Mouse (Mus musculus) ES-E14 (cell line): ENCODE results near the gene Rnf167. TPM values are rescaled to one million over a fixed set of nuclear protein-coding genes. Genes with fewer than 3 reads are reported as not detected.
A peak's percentile ranks its signal among the peaks of the same experiment; 100 is the strongest.

ENCODE experiments used
- DNase-seq: peaks from one replicate; pipeline ENCODE4 v3.0.0-alpha.2; 2013; ENCODE audit warnings: low read depth, low spot score
- H3K27ac ChIP-seq: 2 replicates; pipeline ENCODE4 v1.5.1; 2012; ENCODE audit warnings: low read depth, mild to moderate bottlenecking, low read length, moderate library complexity, mixed read lengths; ENCODE audit not compliant: poor library complexity, insufficient read depth, severe bottlenecking
- H3K36me3 ChIP-seq: 2 replicates; pipeline ENCODE4 v1.6.1; 2012; ENCODE audit warnings: mild to moderate bottlenecking, low read length, moderate library complexity, mixed read lengths; ENCODE audit not compliant: control insufficient read depth, poor library complexity, insufficient read depth, severe bottlenecking
- H3K4me1 ChIP-seq, 2 experiments: fragments of 150-350 bp in 1 of 2; sonication (generic) in 1 of 2; 2 replicates each; pipeline ENCODE4 v1.6.1; 2012; ENCODE audit warnings: low read length in 2 of 2, mild to moderate bottlenecking in 1 of 2, mixed read lengths in 1 of 2; ENCODE audit not compliant: control insufficient read depth in 2 of 2, insufficient read depth in 2 of 2, poor library complexity in 1 of 2
- H3K4me3 ChIP-seq, 2 experiments: fragments of 150-350 bp in 1 of 2; sonication (generic) in 1 of 2; 2 replicates each; pipeline ENCODE4 v1.5.1; 2012; ENCODE audit warnings: low read length in 2 of 2, low read depth in 1 of 2, mild to moderate bottlenecking in 1 of 2, mixed read lengths in 1 of 2; ENCODE audit not compliant: insufficient read depth in 1 of 2, poor library complexity in 1 of 2, severe bottlenecking in 1 of 2
- H3K9ac ChIP-seq: 2 replicates; pipeline ENCODE4 v1.6.1; 2012; ENCODE audit warnings: low read depth, mild to moderate bottlenecking, low read length, mixed read lengths; ENCODE audit not compliant: poor library complexity, insufficient read depth, severe bottlenecking
- H3K9me3 ChIP-seq: fragments of 150-350 bp; sonication (generic); 2 replicates; pipeline ENCODE4 v1.6.1; 2012; ENCODE audit warnings: low read depth, mild to moderate bottlenecking, low read length; ENCODE audit not compliant: control insufficient read depth, insufficient read depth
- CHD2 ChIP-seq: IDR thresholded peaks from 2 replicates; pipeline ENCODE4 v1.6.1; 2014; ENCODE audit warnings: mild to moderate bottlenecking, low read depth, low read length, inconsistent platforms
- HCFC1 ChIP-seq: IDR thresholded peaks from 2 replicates; pipeline ENCODE4 v1.6.1; 2012; ENCODE audit warnings: low read length, inconsistent platforms, borderline replicate concordance; ENCODE audit not compliant: insufficient read depth
- MAFK ChIP-seq: IDR thresholded peaks from 2 replicates; pipeline ENCODE4 v1.6.1; 2014; ENCODE audit warnings: mild to moderate bottlenecking, low read depth, low read length, inconsistent platforms; ENCODE audit not compliant: insufficient read depth
- ZC3H11A ChIP-seq: IDR thresholded peaks from 2 replicates; pipeline ENCODE4 v1.6.1; 2012; ENCODE audit warnings: low read depth, mild to moderate bottlenecking, inconsistent platforms, low read length, borderline replicate concordance
- ZNF384 ChIP-seq: IDR thresholded peaks from 2 replicates; pipeline ENCODE4 v1.6.1; 2012; ENCODE audit warnings: low read depth, low read length, inconsistent platforms
- in situ Hi-C, 2 experiments: fragments of 600-800 bp; cut with MboI; formaldehyde crosslinking; loops; one replicate each; pipeline ENCODE4 v1.15.1; 2025; ENCODE audit warnings: low sequenced_read_pairs in 2 of 2, inconsistent platforms in 1 of 2; ENCODE audit not compliant: unreplicated experiment in 2 of 2
- total RNA-seq: library from RNA; depleted of rRNA; stranded (reverse); fragments of 300-350 nt; gene quantifications from 2 replicates; pipeline ENCODE4 v1.2.3, GENCODE M21; 2012

Rnf167 gene
- total RNA-seq, 1 experiment = 113 TPM

DNA sequence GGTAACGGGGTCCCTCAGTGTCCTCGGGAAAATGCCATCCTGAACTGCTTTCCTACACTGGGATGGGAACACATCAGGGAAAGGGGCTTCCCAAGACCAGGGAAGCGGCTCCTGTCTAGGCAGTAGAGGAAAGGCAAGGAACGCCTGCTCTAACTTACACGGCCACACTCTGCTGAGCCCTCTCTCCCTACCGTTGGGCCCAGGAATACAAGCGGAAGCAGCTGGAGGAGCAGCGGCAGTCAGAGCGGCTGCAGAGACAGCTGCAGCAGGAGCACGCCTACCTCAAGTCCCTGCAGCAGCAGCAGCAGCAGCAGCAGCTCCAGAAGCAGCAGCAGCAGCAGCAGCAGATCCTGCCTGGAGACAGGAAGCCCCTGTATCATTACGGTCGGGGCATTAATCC, 40.3 kb upstream of the Rnf167 start:
- Histone ChIP-seq H3K27ac (no peak overlapping the region), H3K36me3 (peaks cover 52% of the 10 kb centered on the region), H3K4me3 (no peak overlapping the region), H3K9me3 (no peaks in the 10 kb centered on the region), H3K9ac (no peak overlapping the region), H3K4me1 (peaks cover 0 to 4% of the 10 kb centered on the region in 2 experiments; a peak in 1 of 4 replicates)
- no peak for DNase-seq
- in situ Hi-C loops = no loop called here
- TF ChIP-seq ZC3H11A = no peak
- no peak for TF ChIP-seq ZNF384
- no peak for TF ChIP-seq HCFC1

DNA sequence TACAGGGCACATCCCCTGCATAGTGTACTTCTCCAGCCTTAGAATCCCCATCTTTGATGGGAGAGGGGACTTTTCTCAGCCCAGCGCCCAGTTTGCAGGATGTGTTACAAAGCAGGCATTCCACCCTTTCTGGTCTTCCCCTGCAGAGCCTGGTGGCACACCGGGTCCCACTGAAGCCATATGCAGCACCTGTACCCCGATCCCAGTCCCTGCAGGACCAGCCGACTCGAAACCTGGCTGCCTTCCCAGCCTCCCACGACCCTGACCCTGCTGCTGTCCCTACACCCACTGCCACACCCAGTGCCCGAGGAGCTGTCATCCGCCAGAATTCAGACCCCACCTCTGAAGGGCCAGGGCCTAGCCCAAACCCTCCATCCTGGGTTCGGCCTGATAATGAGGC, 39.4 kb upstream of the Rnf167 start:
- Histone ChIP-seq H3K9ac (no peak overlapping the region), H3K36me3 (peaks cover 58% of the 10 kb centered on the region), H3K27ac (no peak overlapping the region), H3K9me3 (no peaks in the 10 kb centered on the region), H3K4me1 (peaks cover 0 to 4% of the 10 kb centered on the region in 2 experiments; a peak in 1 of 4 replicates), H3K4me3 (no peak overlapping the region)
- TF ChIP-seq CHD2 (no peak), ZC3H11A (no peak), HCFC1 (no peak), MAFK (no peak), ZNF384 (no peak)
- no peak for DNase-seq
- in situ Hi-C loops = no loop called here

DNA sequence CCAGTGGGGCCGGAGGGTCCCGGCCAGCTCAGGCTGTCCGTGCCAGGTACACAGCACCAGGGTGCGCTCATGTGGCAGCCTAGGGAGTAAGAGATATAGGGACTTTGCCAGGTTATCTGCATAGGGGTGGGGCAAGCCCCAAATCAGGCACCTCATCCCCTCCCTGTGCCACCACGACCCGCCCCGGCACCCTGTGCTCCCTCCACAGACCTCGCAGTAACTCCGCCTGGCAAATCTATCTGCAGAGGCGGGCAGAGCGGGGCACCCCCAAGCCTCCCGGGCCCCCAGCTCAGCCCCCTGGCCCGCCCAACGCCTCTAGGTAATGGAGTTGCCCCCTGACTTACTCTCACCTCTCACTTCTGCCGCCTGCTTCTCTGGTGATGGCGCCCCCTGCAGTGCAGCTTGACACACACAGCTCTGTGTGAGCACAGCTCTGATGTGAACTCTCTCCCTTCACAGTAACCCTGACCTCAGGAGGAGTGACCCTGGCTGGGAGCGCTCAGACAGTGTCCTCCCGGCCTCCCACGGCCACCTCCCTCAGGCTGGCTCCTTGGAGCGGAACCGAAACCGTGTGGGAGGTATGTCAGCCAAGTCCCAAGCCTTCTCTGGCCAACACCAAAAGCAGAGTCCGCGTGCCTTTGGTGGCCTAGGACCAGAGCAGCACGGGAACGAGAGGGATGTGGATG, 38.5 kb upstream of the Rnf167 start:
- peaks cover 65% of the 10 kb centered on the region for H3K36me3 ChIP-seq

DNA sequence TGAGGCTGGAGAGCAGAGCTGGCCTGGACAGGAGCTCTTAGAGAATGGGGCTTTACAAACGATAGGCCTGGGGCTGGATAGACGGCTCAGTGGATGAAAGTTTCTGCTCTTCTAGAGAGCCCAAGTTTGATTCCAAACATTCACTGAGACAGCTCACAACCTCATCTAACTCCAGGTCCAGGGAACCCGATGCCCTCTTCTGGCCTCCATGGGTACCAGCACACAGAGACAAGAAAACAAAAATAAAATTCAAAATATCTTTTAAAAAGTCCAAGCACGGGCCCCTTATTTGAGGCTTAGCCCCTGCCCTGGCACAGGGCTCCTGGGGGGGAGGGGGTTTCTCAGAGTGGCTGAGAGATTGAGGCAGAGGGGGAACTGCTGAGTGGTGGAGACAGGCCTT, 36.3 kb upstream of the Rnf167 start:
- Histone ChIP-seq H3K9me3 (no peaks in the 10 kb centered on the region), H3K27ac (no peak overlapping the region), H3K4me1 (peaks cover 0 to 6% of the 10 kb centered on the region in 2 experiments; a peak in 1 of 4 replicates), H3K4me3 (no peak overlapping the region), H3K9ac (no peak overlapping the region), H3K36me3 (peaks cover 56% of the 10 kb centered on the region)
- in situ Hi-C loops = no loop called here
- TF ChIP-seq ZNF384 = no peak
- no peak for DNase-seq

More for the DNA sequence above, 38.5 kb upstream of the Rnf167 start:
- no peaks in the 10 kb centered on the region for H3K9me3 ChIP-seq
- peak; percentile 55 for DNase-seq
- peak overlapping the region; percentile 51 to 59; a peak in 3 of 4 replicates for H3K4me3 ChIP-seq
- H3K9ac ChIP-seq = peak overlapping the region; percentile 44; the same call in 1 of the 2 replicates
- H3K4me1 ChIP-seq = peaks cover 0 to 6% of the 10 kb centered on the region in 2 experiments; a peak in 1 of 4 replicates
- in situ Hi-C loops = no loop called here
- no peak overlapping the region for H3K27ac ChIP-seq
- no peak for TF ChIP-seq ZC3H11A

DNA sequence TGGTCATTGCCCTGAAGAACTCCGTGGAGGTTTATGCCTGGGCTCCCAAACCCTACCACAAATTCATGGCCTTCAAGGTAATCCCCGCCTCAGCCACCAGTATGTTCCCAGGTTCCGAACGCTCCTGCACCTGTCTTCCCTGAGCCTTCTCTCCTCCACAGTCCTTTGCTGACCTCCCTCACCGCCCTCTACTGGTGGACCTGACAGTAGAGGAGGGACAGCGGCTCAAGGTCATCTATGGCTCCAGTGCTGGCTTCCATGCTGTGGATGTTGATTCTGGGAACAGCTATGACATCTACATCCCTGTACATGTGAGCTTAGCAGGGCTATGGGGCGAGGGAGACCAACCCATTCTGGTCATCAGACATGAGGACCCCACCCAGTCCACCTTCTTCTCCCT, 34.5 kb upstream of the Rnf167 start:
- peaks cover 41% of the 10 kb centered on the region for H3K36me3 ChIP-seq

More for the DNA sequence above, 34.5 kb upstream of the Rnf167 start:
- H3K9ac ChIP-seq = no peak overlapping the region
- DNase-seq = no peak
- H3K4me3 ChIP-seq = no peak overlapping the region
- peaks cover 0 to 7% of the 10 kb centered on the region in 2 experiments; a peak in 1 of 4 replicates for H3K4me1 ChIP-seq
- no peaks in the 10 kb centered on the region for H3K9me3 ChIP-seq
- no peak overlapping the region for H3K27ac ChIP-seq
- in situ Hi-C loops = no loop called here
- TF ChIP-seq ZNF384 = no peak
